Mouse (Mus musculus) heart, embryonic 10.5 days (tissue): Measurements from ENCODE around the gene Il6ra. TPM values are rescaled to one million over a fixed set of nuclear protein-coding genes. Genes with fewer than 3 reads are reported as not detected.
A peak's percentile ranks its signal among the peaks of the same experiment; 100 is the strongest.

Experiments
- DNase-seq: peaks from one replicate; pipeline ENCODE4 v3.0.0-alpha.2; 2017; ENCODE audit warnings: low spot score
- H3K27ac ChIP-seq: fragments of 300-500 bp; sonication (generic); 2 replicates; pipeline ENCODE4 v1.5.1; 2016; ENCODE audit warnings: mild to moderate bottlenecking
- H3K27me3 ChIP-seq: fragments of 300-500 bp; sonication (generic); 2 replicates; pipeline ENCODE4 v1.6.1; 2016; ENCODE audit warnings: mild to moderate bottlenecking; ENCODE audit not compliant: poor library complexity, insufficient read depth, severe bottlenecking
- H3K36me3 ChIP-seq: fragments of 300-500 bp; sonication (generic); 2 replicates; pipeline ENCODE4 v1.6.1; 2016; ENCODE audit warnings: mild to moderate bottlenecking, moderate library complexity
- H3K4me1 ChIP-seq: fragments of 300-500 bp; sonication (generic); 2 replicates; pipeline ENCODE4 v1.6.1; 2016; ENCODE audit warnings: mild to moderate bottlenecking
- H3K4me3 ChIP-seq: fragments of 300-500 bp; sonication (generic); 2 replicates; pipeline ENCODE4 v1.5.1; 2016; ENCODE audit warnings: mild to moderate bottlenecking, moderate library complexity
- H3K9me3 ChIP-seq: fragments of 300-500 bp; sonication (generic); 2 replicates; pipeline ENCODE4 v1.6.1; 2016; ENCODE audit warnings: mild to moderate bottlenecking, moderate library complexity
- WGBS: fragments of 180-500 bp; shearing (Covaris S2); methylation state at CpG from one replicate; pipeline ENCODE4 v1.1.7; 2016; 5-methylcytosine and 5-hydroxymethylcytosine counted together
- polyA plus RNA-seq: library from polyadenylated mRNA; unstranded; fragments of >200 nt; fragmentation: Nextera tagmentation; extraction: Ambion mirVana; gene quantifications from 2 replicates; pipeline ENCODE4 v1.2.1, GENCODE M21; 2016

Gene Il6ra
- polyA plus RNA-seq, 1 experiment from 2014 or later: 0.48 TPM

GRCm38 (mm10) chr3:89858123-89858522 lies 54.9 kb downstream of the Il6ra start:
- 9% methylated on average over 4 of the region's 4 CpGs for WGBS
- Histone ChIP-seq H3K9me3 (no peaks in the 10 kb centered on the region), H3K27ac (no peak overlapping the region), H3K4me3 (no peak overlapping the region), H3K36me3 (peaks cover 10% of the 10 kb centered on the region; the same call in 1 of the 2 replicates), H3K27me3 (no peaks in the 10 kb centered on the region), H3K4me1 (peaks cover 12% of the 10 kb centered on the region)
- no peak for DNase-seq

- WGBS: 74% methylated on average over 3 of the region's 3 CpGs
- Histone ChIP-seq H3K4me3 (no peak overlapping the region), H3K27ac (no peak overlapping the region), H3K36me3 (peaks cover 11% of the 10 kb centered on the region; the same call in 1 of the 2 replicates), H3K4me1 (peaks cover 12% of the 10 kb centered on the region), H3K9me3 (no peaks in the 10 kb centered on the region), H3K27me3 (no peaks in the 10 kb centered on the region)
- DNase-seq: no peak
Measured at GRCm38 (mm10) chr3:89857353-89857752, 55.6 kb downstream of the Il6ra start.

- H3K4me3 ChIP-seq: no peak overlapping the region
- peak overlapping the region; percentile 3; the same call in 1 of the 2 replicates for H3K27ac ChIP-seq
- H3K27me3 ChIP-seq: no peaks in the 10 kb centered on the region
- peaks cover 5% of the 10 kb centered on the region; the same call in 1 of the 2 replicates for H3K4me1 ChIP-seq
- no peaks in the 10 kb centered on the region for H3K9me3 ChIP-seq
- H3K36me3 ChIP-seq: peaks cover 23% of the 10 kb centered on the region
- DNase-seq: no peak
- 68% methylated on average over 5 of the region's 5 CpGs for whole genome bisulfite sequencing
Measured at GRCm38 (mm10) chr3:89853752-89854151, 59.2 kb downstream of the Il6ra start.

- Histone ChIP-seq H3K4me1 (peaks cover 9% of the 10 kb centered on the region; the same call in 1 of the 2 replicates), H3K4me3 (no peak overlapping the region), H3K36me3 (peaks cover 18% of the 10 kb centered on the region), H3K27ac (peak overlapping the region; percentile 49), H3K9me3 (no peaks in the 10 kb centered on the region), H3K27me3 (no peaks in the 10 kb centered on the region)
- 81% methylated on average over 6 of the region's 6 CpGs for WGBS
- no peak for DNase-seq
Measured at GRCm38 (mm10) chr3:89848083-89848482, 64.9 kb downstream of the Il6ra start.

- no peaks in the 10 kb centered on the region for H3K27me3 ChIP-seq
- 71% methylated on average over 6 of the region's 6 CpGs for WGBS
- no peak overlapping the region for H3K4me3 ChIP-seq
- peaks cover 11% of the 10 kb centered on the region; the same call in 1 of the 2 replicates for H3K4me1 ChIP-seq
- H3K27ac ChIP-seq: peak overlapping the region; percentile 49
- DNase-seq: no peak
- no peaks in the 10 kb centered on the region for H3K9me3 ChIP-seq
- peaks cover 18% of the 10 kb centered on the region for H3K36me3 ChIP-seq
Measured at GRCm38 (mm10) chr3:89847596-89847995, 65.4 kb downstream of the Il6ra start.

GRCm38 (mm10) chr3:89847126-89847525 lies 65.9 kb downstream of the Il6ra start:
- Histone ChIP-seq H3K9me3 (no peaks in the 10 kb centered on the region), H3K27me3 (no peaks in the 10 kb centered on the region), H3K27ac (no peak overlapping the region), H3K4me3 (no peak overlapping the region), H3K4me1 (peaks cover 11% of the 10 kb centered on the region; the same call in 1 of the 2 replicates), H3K36me3 (peaks cover 17% of the 10 kb centered on the region)
- DNase-seq: no peak
- 76% methylated on average over 3 of the region's 3 CpGs for WGBS

- Histone ChIP-seq H3K36me3 (peaks cover 12% of the 10 kb centered on the region; the same call in 1 of the 2 replicates), H3K4me1 (peaks cover 11% of the 10 kb centered on the region; the same call in 1 of the 2 replicates), H3K27me3 (no peaks in the 10 kb centered on the region), H3K27ac (no peak overlapping the region), H3K9me3 (no peaks in the 10 kb centered on the region), H3K4me3 (no peak overlapping the region)
- 74% methylated on average over 9 of the region's 9 CpGs for WGBS
- no peak for DNase-seq
Measured at GRCm38 (mm10) chr3:89845814-89846213, 67.2 kb downstream of the Il6ra start.

GRCm38 (mm10) chr3:89843148-89843547 lies 69.8 kb downstream of the Il6ra start:
- H3K27ac ChIP-seq: peak overlapping the region; percentile 10; the same call in 1 of the 2 replicates
- H3K4me1 ChIP-seq: peaks cover 11% of the 10 kb centered on the region; the same call in 1 of the 2 replicates
- no peak for DNase-seq
- no peak overlapping the region for H3K4me3 ChIP-seq
- H3K27me3 ChIP-seq: no peaks in the 10 kb centered on the region
- H3K36me3 ChIP-seq: peaks cover 14% of the 10 kb centered on the region; the same call in 1 of the 2 replicates
- no peaks in the 10 kb centered on the region for H3K9me3 ChIP-seq
- 45% methylated on average over 9 of the region's 9 CpGs for WGBS

GRCm38 (mm10) chr3:89842258-89842657 lies 70.7 kb downstream of the Il6ra start:
- H3K27me3 ChIP-seq: no peaks in the 10 kb centered on the region
- peaks cover 16% of the 10 kb centered on the region; the same call in 1 of the 2 replicates for H3K36me3 ChIP-seq
- no peak overlapping the region for H3K27ac ChIP-seq
- H3K4me1 ChIP-seq: 0 out of 2 replicates have a peak, but pooled peaks cover 4% of the 10 kb centered on the region
- H3K4me3 ChIP-seq: no peak overlapping the region
- WGBS: 62% methylated on average over 4 of the region's 4 CpGs
- no peaks in the 10 kb centered on the region for H3K9me3 ChIP-seq
- DNase-seq: no peak

- H3K4me3 ChIP-seq: no peak overlapping the region
- H3K27ac ChIP-seq: no peak overlapping the region
- 11% methylated on average over 8 of the region's 8 CpGs for WGBS
- peaks cover 44% of the 10 kb centered on the region for H3K27me3 ChIP-seq
- peaks cover 20% of the 10 kb centered on the region for H3K4me1 ChIP-seq
- peaks cover 5% of the 10 kb centered on the region; the same call in 1 of the 2 replicates for H3K36me3 ChIP-seq
- DNase-seq: no peak
- no peaks in the 10 kb centered on the region for H3K9me3 ChIP-seq
Measured at GRCm38 (mm10) chr3:89835362-89835761, 77.6 kb downstream of the Il6ra start.

- H3K27me3 ChIP-seq: peaks cover 70% of the 10 kb centered on the region
- H3K36me3 ChIP-seq: no peaks in the 10 kb centered on the region
- H3K4me1 ChIP-seq: peaks cover 20% of the 10 kb centered on the region
- no peaks in the 10 kb centered on the region for H3K9me3 ChIP-seq
- 3% methylated on average over 96 of the region's 96 CpGs for WGBS
- peak within 1 kb of the TSS; percentile 67 for H3K4me3 ChIP-seq
- H3K27ac ChIP-seq: peak within 1 kb of the TSS; percentile 86
- DNase-seq: no peak
Measured at GRCm38 (mm10) chr3:89830815-89831591, 82.0 kb downstream of the Il6ra start, which contains the start of gene She. She (plus strand) TSS chr3:89831370.

GRCm38 (mm10) chr3:89826295-89826694 lies 86.7 kb downstream of the Il6ra start:
- H3K4me3 ChIP-seq: no peak overlapping the region
- no peaks in the 10 kb centered on the region for H3K9me3 ChIP-seq
- WGBS: 60% methylated on average over 3 of the region's 3 CpGs
- DNase-seq: no peak
- no peak overlapping the region for H3K27ac ChIP-seq
- H3K27me3 ChIP-seq: peaks cover 35% of the 10 kb centered on the region
- H3K36me3 ChIP-seq: no peaks in the 10 kb centered on the region
- H3K4me1 ChIP-seq: peaks cover 6% of the 10 kb centered on the region

- 55% methylated on average over 2 of the region's 2 CpGs for WGBS
- Histone ChIP-seq H3K4me1 (no peaks in the 10 kb centered on the region), H3K27ac (no peak overlapping the region), H3K36me3 (no peaks in the 10 kb centered on the region), H3K9me3 (no peaks in the 10 kb centered on the region), H3K4me3 (no peak overlapping the region), H3K27me3 (peaks cover 8% of the 10 kb centered on the region)
- peak; percentile 17 for DNase-seq
Measured at GRCm38 (mm10) chr3:89823594-89823993, 89.4 kb downstream of the Il6ra start.
